8 mouse cellular contexts compared by ENCODE assay signal in the genomic region with DNA sequence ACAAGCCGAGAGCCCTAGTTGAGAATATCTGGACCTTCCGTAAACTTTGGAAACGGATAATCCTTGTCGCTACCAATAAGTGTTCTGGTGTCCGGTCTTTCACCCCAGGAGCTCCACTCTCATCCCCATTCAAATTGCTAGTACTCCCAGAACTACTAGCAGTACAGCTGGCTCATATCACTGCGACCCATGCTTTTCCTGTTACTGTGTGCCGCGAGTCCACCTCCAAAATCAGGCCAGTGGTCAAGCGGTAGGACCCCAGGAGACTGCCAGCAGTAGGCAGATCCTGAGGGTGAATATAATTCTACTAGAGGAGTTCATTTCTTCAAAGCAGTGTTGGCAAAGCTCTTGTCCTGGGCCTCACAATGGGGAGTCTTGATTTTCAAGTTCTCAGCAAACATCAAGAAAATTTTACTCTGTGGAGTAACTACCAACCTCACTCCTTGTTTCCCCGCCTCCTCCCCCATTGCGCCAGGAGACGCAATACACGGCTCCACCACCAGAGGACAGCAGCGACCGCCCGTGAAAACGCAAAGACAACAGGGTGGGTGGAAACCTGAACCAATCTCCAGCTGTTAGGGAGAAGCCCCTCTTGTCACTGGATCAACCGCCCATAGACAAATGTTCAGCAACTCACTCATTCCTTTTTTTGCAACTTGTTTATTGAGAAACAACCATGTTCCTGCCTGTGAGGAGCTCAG. TPM values are rescaled to one million over a fixed set of nuclear protein-coding genes. Genes with fewer than 3 reads are reported as not detected.
A peak's percentile ranks its signal among the peaks of the same experiment; 100 is the strongest.
DNase-seq lines count a peak whose midpoint lies in the region; TF ChIP-seq lines count a peak whose summit lies in the region.

No protein-coding gene starts in this region.

- no peaks in the 10 kb centered on the region for H3K9me3 ChIP-seq in MEL (replicated peaks; ENCODE audit: insufficient read depth, low read length)

- H3K79me2 ChIP-seq in MEL (ENCODE audit: control insufficient read depth, insufficient read depth, low read length, poor library complexity), result peaks cover 16% of the 10 kb centered on the region

- H3K27ac ChIP-seq in MEL (ENCODE audit: control insufficient read depth, low read depth, low read length), result peak overlapping the region; percentile 13; the same call in 1 of the 2 replicates

- peaks cover 4 to 52% of the 10 kb centered on the region in 2 experiments for H3K4me1 ChIP-seq in MEL (ENCODE audit: control insufficient read depth in 1 of 2, insufficient read depth in 2 of 2, low read length in 2 of 2)

- H3K4me3 ChIP-seq in MEL (ENCODE audit: control insufficient read depth in 1 of 2, insufficient read depth in 1 of 2, low read depth in 2 of 2, low read length in 2 of 2), result no peak overlapping the region; a peak in 1 of 4 replicates

- DNase-seq in MEL (ENCODE audit: low read depth, low spot score), result peak; percentile 86
- DNase-seq in cerebellum, adult 9-10 months, result peak; percentile 93
- DNase-seq in forelimb bud, embryonic 11.5 days (ENCODE audit: low read depth, low spot score), result peak; percentile 85
- peak; percentile 96 for DNase-seq in heart, postnatal 4 days
- DNase-seq in layer of hippocampus, postnatal 10 days (ENCODE audit: low spot score in 2 of 2), result peak; percentile 94 to 95
- peak; percentile 95 for DNase-seq in lung, postnatal 10 days
- peak; percentile 93 for DNase-seq in ovary, postnatal 14 days (ENCODE audit: low spot score)
- DNase-seq in thymus, postnatal 25 days, result peak; percentile 94

- H3K36me3 ChIP-seq in MEL (ENCODE audit: control insufficient read depth in 1 of 2, insufficient read depth in 2 of 2, low read length in 2 of 2), result peaks cover 0 to 38% of the 10 kb centered on the region in 2 experiments; a peak in 2 of 4 replicates

- peak; percentile 96 to 98 (median 97) for TF ChIP-seq CTCF in MEL (IDR thresholded peaks at IDR 0.05 in 2 of 3, conservative IDR thresholded peaks at IDR 0.05 in 1 of 3; ENCODE audit: control insufficient read depth in 1 of 3, insufficient read depth in 1 of 3, low read depth in 2 of 3, low read length in 3 of 3, poor library complexity in 1 of 3, severe bottlenecking in 1 of 3)

- peak in 1 of 2 experiments; percentile 10; a peak in 1 of 4 replicates for TF ChIP-seq EP300 in MEL (IDR thresholded peaks at IDR 0.05; ENCODE audit: low read depth in 1 of 2, low read length in 2 of 2)

- no peaks in the 10 kb centered on the region for H3K27me3 ChIP-seq in MEL (ENCODE audit: control insufficient read depth in 1 of 2, insufficient read depth in 2 of 2, low read length in 2 of 2)

- TF ChIP-seq POLR2A in MEL (IDR thresholded peaks at IDR 0.05; ENCODE audit: control insufficient read depth in 1 of 2, insufficient read depth in 1 of 2, low read depth in 1 of 2, low read length in 2 of 2, poor library complexity in 1 of 2), result no peak

- H3K9ac ChIP-seq in MEL (ENCODE audit: control insufficient read depth, low read depth, low read length, poor library complexity, severe bottlenecking), result no peak overlapping the region

- TF ChIP-seq RAD21 in MEL (IDR thresholded peaks at IDR 0.05; ENCODE audit: low read depth, low read length), result peak; percentile 87

TF ChIP-seq in MEL, 35 proteins besides CTCF, POLR2A, EP300 and RAD21:
- TF ChIP-seq MAX (IDR thresholded peaks at IDR 0.05; ENCODE audit: low read length), result no peak
- peak; percentile 60 for TF ChIP-seq MXI1 (IDR thresholded peaks at IDR 0.05; ENCODE audit: low read depth, low read length)
- peak; percentile 27; the same call in 1 of the 2 replicates for TF ChIP-seq ZNF384 (IDR thresholded peaks at IDR 0.05; ENCODE audit: low read depth, low read length)
- 0 out of 2 replicates have a peak, but pooled peaks have one; percentile 44 for TF ChIP-seq BHLHE40 (IDR thresholded peaks at IDR 0.05; ENCODE audit: borderline replicate concordance, low read depth, low read length)
- TF ChIP-seq ELF1 (IDR thresholded peaks at IDR 0.05; ENCODE audit: low read depth, low read length), result no peak
- TF ChIP-seq TBP (IDR thresholded peaks at IDR 0.05; ENCODE audit: low read depth, low read length), result no peak
- no peak for TF ChIP-seq NRF1 (IDR thresholded peaks at IDR 0.05; ENCODE audit: insufficient read depth, low read depth, low read length, poor library complexity, severe bottlenecking)
- peak; percentile 40; the same call in 1 of the 2 replicates for TF ChIP-seq ETS1 (IDR thresholded peaks at IDR 0.05; ENCODE audit: low read depth, low read length)
- no peak for TF ChIP-seq POLR2AphosphoS5 (IDR thresholded peaks at IDR 0.05; ENCODE audit: borderline replicate concordance, low read depth, low read length)
- TF ChIP-seq ZC3H11A (IDR thresholded peaks at IDR 0.05; ENCODE audit: low read depth, low read length), result peak; percentile 89
- no peak for TF ChIP-seq UBTF (IDR thresholded peaks at IDR 0.05; ENCODE audit: borderline replicate concordance, insufficient read depth, low read depth, low read length)
- peak; percentile 37; the same call in 1 of the 2 replicates for TF ChIP-seq TCF12 (IDR thresholded peaks at IDR 0.05; ENCODE audit: low read depth, low read length)
- 0 out of 2 replicates have a peak, but pooled peaks have one; percentile 11 for TF ChIP-seq USF1 (IDR thresholded peaks at IDR 0.05; ENCODE audit: low read depth, low read length)
- TF ChIP-seq SIN3A (IDR thresholded peaks at IDR 0.05; ENCODE audit: low read length), result peak; percentile 67
- no peak for TF ChIP-seq MYB (IDR thresholded peaks at IDR 0.05; ENCODE audit: low read depth, low read length)
- TF ChIP-seq MYC (IDR thresholded peaks at IDR 0.05; ENCODE audit: low read depth, low read length), result no peak
- 0 out of 2 replicates have a peak, but pooled peaks have one; percentile 1 for TF ChIP-seq GABPA (IDR thresholded peaks at IDR 0.05; ENCODE audit: low read depth, low read length)
- TF ChIP-seq SMC3 (IDR thresholded peaks at IDR 0.05; ENCODE audit: low read depth, low read length), result peak; percentile 91
- TF ChIP-seq ZKSCAN1 (IDR thresholded peaks at IDR 0.05; ENCODE audit: low read depth, low read length), result no peak
- TF ChIP-seq MAZ (IDR thresholded peaks at IDR 0.05; ENCODE audit: low read depth, low read length), result peak; percentile 13

RNA-seq across cellular contexts. Expression of a gene that starts 0.7 kb away (rescaled TPM):
- total RNA-seq in MEL (2012; rRNA removed), result 2.5 and 4.1 TPM in 2 replicates
- 10 to 100 TPM in 1 of 2 experiments, not detected in 1; 10.4 TPM for polyA plus RNA-seq in MEL (2012; ENCODE audit: insufficient read depth in 1 of 2, insufficient read length in 2 of 2, low read depth in 1 of 2, low replicate concordance in 2 of 2, missing spikeins in 1 of 2)
- under 1 TPM; 0.36 to 0.71 TPM for total RNA-seq in heart, postnatal 4 days (2021)
- total RNA-seq in layer of hippocampus, postnatal 10 days (2021), result 10 to 100 TPM; 40.9 to 46.6 TPM

RNA-seq across cellular contexts. Expression of a gene that starts 8.8 kb away (rescaled TPM):
- 3.0 and 4.1 TPM in 2 replicates for total RNA-seq in MEL (2012; rRNA removed)
- 10 to 100 TPM in 1 of 2 experiments, not detected in 1; 23.5 TPM for polyA plus RNA-seq in MEL (2012; ENCODE audit: insufficient read depth in 1 of 2, insufficient read length in 2 of 2, low read depth in 1 of 2, low replicate concordance in 2 of 2, missing spikeins in 1 of 2)
- 10 to 100 TPM; 22.2 to 23.0 TPM for total RNA-seq in heart, postnatal 4 days (2021)
- total RNA-seq in layer of hippocampus, postnatal 10 days (2021), result 10 to 100 TPM; 31.7 to 35.0 TPM

RNA-seq across cellular contexts. Expression of a gene that starts 36.0 kb away (rescaled TPM):
- 28.4 and 32.0 TPM in 2 replicates for total RNA-seq in MEL (2012; rRNA removed)
- polyA plus RNA-seq in MEL (2012; ENCODE audit: insufficient read depth in 1 of 2, insufficient read length in 2 of 2, low read depth in 1 of 2, low replicate concordance in 2 of 2, missing spikeins in 1 of 2), result 10 to 100 TPM in 1 of 2 experiments, not detected in 1; 54.6 TPM
- 10 to 100 TPM; 22.8 to 24.8 TPM for total RNA-seq in heart, postnatal 4 days (2021)
- 10 to 100 TPM; 31.4 to 39.8 TPM for total RNA-seq in layer of hippocampus, postnatal 10 days (2021)

RNA-seq across cellular contexts. Expression of a gene that starts 49.3 kb away (rescaled TPM):
- total RNA-seq in MEL (2012; rRNA removed), result not detected in 2 replicates
- polyA plus RNA-seq in MEL (2012; ENCODE audit: insufficient read depth in 1 of 2, insufficient read length in 2 of 2, low read depth in 1 of 2, low replicate concordance in 2 of 2, missing spikeins in 1 of 2), result not detected
- not detected for total RNA-seq in heart, postnatal 4 days (2021)
- total RNA-seq in layer of hippocampus, postnatal 10 days (2021), result under 1 TPM in 1 of 2 experiments, not detected in 1; 0.55 TPM
